Mouse (Mus musculus): ENCODE measurements around the gene Wapl. TPM values are rescaled to one million over a fixed set of nuclear protein-coding genes. Genes with fewer than 3 reads are reported as not detected.

Wapl gene
- polyA plus RNA-seq, 1 experiment: 231 TPM

DNA sequence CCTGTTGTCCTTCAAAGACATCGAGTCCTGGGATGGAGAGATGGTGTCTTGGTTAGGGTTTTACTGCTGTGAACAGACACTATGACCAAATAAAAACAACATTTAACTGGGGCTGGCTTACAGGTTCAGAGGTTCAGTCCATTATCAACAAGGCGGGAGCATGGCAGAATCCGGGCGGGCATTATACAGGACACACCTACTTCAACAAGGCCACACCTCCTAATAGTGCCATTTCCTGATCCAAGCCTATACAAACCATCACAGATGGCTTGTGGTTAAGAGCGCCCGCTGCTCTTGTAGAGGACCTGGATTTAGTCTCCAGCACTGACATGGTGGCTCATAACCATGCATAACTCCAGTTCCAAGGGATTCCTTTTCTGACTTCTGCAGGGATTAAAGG, 96.7 kb downstream of the Wapl start:
- no peaks in the 10 kb centered on the region for H3K27me3 ChIP-seq (ENCODE audit: control insufficient read depth, insufficient read depth, low read length, poor library complexity, severe bottlenecking)
- no peak overlapping the region for H3K4me3 ChIP-seq (ENCODE audit: low read depth, low read length)
- no peak for TF ChIP-seq EP300 (IDR thresholded peaks at IDR 0.05; ENCODE audit: insufficient read depth, low read depth, low read length)
- no peak for TF ChIP-seq POLR2A (IDR thresholded peaks at IDR 0.05; ENCODE audit: insufficient read depth, low read length)
- no peak for TF ChIP-seq CTCF (IDR thresholded peaks at IDR 0.05; ENCODE audit: low read depth, low read length)
- H3K36me3 ChIP-seq (ENCODE audit: control insufficient read depth, insufficient read depth, low read length, poor library complexity, severe bottlenecking): no peaks in the 10 kb centered on the region
- H3K9me3 ChIP-seq (replicated peaks; ENCODE audit: control insufficient read depth, insufficient read depth, low read length, poor library complexity, severe bottlenecking): 0 out of 2 replicates have a peak, but pooled peaks cover 2% of the 10 kb centered on the region
- H3K27ac ChIP-seq (ENCODE audit: insufficient read depth, low read length): no peak overlapping the region
- no peaks in the 10 kb centered on the region for H3K4me1 ChIP-seq (ENCODE audit: control insufficient read depth, insufficient read depth, low read length)
- no peak overlapping the region for H3K9ac ChIP-seq (ENCODE audit: low read depth, poor library complexity, severe bottlenecking)

DNA sequence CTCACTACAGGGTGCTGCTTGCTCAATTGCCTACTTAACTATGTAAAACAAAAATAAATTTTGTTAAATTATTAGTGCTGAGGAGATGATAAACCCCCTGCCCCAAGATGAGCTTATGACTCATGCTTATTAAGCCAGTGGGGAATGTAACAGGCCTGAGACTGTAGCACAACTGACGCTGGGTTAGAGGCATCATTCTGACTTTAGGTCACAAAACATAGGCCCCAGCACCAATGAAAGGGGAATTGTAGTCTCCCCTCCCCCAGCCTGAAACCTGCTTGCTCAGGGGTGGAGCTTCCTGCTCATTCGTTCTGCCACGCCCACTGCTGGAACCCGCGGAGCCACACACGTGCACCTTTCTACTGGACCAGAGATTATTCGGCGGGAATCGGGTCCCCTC, 97.9 kb downstream of the Wapl start:
- TF ChIP-seq CTCF (IDR thresholded peaks at IDR 0.05; ENCODE audit: low read depth, low read length) (no peak), POLR2A (IDR thresholded peaks at IDR 0.05; ENCODE audit: insufficient read depth, low read length) (no peak), EP300 (IDR thresholded peaks at IDR 0.05; ENCODE audit: insufficient read depth, low read depth, low read length) (no peak)
- H3K9ac ChIP-seq (ENCODE audit: low read depth, poor library complexity, severe bottlenecking): no peak overlapping the region
- no peaks in the 10 kb centered on the region for H3K27me3 ChIP-seq (ENCODE audit: control insufficient read depth, insufficient read depth, low read length, poor library complexity, severe bottlenecking)
- 0 out of 2 replicates have a peak, but pooled peaks cover 6% of the 10 kb centered on the region for H3K9me3 ChIP-seq (replicated peaks; ENCODE audit: control insufficient read depth, insufficient read depth, low read length, poor library complexity, severe bottlenecking)
- H3K4me3 ChIP-seq (ENCODE audit: low read depth, low read length): no peak overlapping the region
- no peaks in the 10 kb centered on the region for H3K4me1 ChIP-seq (ENCODE audit: control insufficient read depth, insufficient read depth, low read length)
- H3K36me3 ChIP-seq (ENCODE audit: control insufficient read depth, insufficient read depth, low read length, poor library complexity, severe bottlenecking): no peaks in the 10 kb centered on the region
- H3K27ac ChIP-seq (ENCODE audit: insufficient read depth, low read length): no peak overlapping the region

DNA sequence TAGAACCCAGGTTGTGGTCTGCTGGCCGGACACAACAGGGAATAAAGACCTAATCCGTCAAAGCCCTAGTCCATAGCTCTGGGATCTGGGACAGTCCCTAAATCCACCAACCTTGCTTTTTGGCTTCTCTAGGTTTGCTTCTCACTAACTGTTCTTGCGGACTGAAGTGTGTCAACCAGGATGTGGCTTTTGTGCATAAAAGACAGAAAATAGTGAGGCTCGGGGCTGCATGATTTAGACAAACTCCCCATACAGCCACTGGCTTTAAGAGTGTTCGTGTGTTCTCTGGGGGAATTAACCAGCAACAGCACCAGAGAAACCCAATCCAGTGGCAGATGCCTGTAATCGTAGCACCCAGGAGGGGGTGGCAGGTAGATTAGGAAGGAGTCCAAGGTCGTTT, 98.4 kb downstream of the Wapl start:
- H3K9ac ChIP-seq (ENCODE audit: low read depth, poor library complexity, severe bottlenecking): no peak overlapping the region
- no peak overlapping the region for H3K4me3 ChIP-seq (ENCODE audit: low read depth, low read length)
- H3K36me3 ChIP-seq (ENCODE audit: control insufficient read depth, insufficient read depth, low read length, poor library complexity, severe bottlenecking): no peaks in the 10 kb centered on the region
- TF ChIP-seq EP300 (IDR thresholded peaks at IDR 0.05; ENCODE audit: insufficient read depth, low read depth, low read length) (no peak), CTCF (IDR thresholded peaks at IDR 0.05; ENCODE audit: low read depth, low read length) (no peak), POLR2A (IDR thresholded peaks at IDR 0.05; ENCODE audit: insufficient read depth, low read length) (no peak)
- no peak overlapping the region for H3K27ac ChIP-seq (ENCODE audit: insufficient read depth, low read length)
- H3K4me1 ChIP-seq (ENCODE audit: control insufficient read depth, insufficient read depth, low read length): no peaks in the 10 kb centered on the region
- H3K9me3 ChIP-seq (replicated peaks; ENCODE audit: control insufficient read depth, insufficient read depth, low read length, poor library complexity, severe bottlenecking): 0 out of 2 replicates have a peak, but pooled peaks cover 6% of the 10 kb centered on the region
- no peaks in the 10 kb centered on the region for H3K27me3 ChIP-seq (ENCODE audit: control insufficient read depth, insufficient read depth, low read length, poor library complexity, severe bottlenecking)

DNA sequence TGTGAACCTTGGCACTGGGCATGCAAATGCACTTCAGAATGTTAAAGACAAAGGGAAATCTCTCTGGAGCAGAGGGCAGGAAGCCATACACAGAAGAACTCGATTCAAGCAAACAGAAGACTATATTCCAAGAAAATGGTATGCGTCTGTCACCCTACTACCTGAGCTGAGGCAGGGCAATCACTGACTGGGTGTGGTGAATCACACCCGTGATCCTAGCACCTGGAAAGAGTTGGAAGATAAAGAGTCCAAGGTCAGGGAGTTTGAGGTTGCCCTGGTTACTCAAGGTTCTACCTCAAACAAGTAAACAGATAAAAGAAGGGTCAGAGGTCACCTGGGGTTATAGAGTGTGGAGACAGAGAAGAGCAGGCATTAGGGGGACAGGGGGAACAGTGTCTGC, 100.0 kb downstream of the Wapl start:
- H3K4me3 ChIP-seq (ENCODE audit: low read depth, low read length): peak overlapping the region; percentile 19; the same call in 1 of the 2 replicates
- peak; percentile 73; the same call in 1 of the 2 replicates for TF ChIP-seq EP300 (IDR thresholded peaks at IDR 0.05; ENCODE audit: insufficient read depth, low read depth, low read length)
- TF ChIP-seq CTCF (IDR thresholded peaks at IDR 0.05; ENCODE audit: low read depth, low read length): no peak
- H3K9me3 ChIP-seq (replicated peaks; ENCODE audit: control insufficient read depth, insufficient read depth, low read length, poor library complexity, severe bottlenecking): 0 out of 2 replicates have a peak, but pooled peaks cover 6% of the 10 kb centered on the region
- H3K27ac ChIP-seq (ENCODE audit: insufficient read depth, low read length): no peak overlapping the region
- no peaks in the 10 kb centered on the region for H3K27me3 ChIP-seq (ENCODE audit: control insufficient read depth, insufficient read depth, low read length, poor library complexity, severe bottlenecking)
- no peak overlapping the region for H3K9ac ChIP-seq (ENCODE audit: low read depth, poor library complexity, severe bottlenecking)
- H3K36me3 ChIP-seq (ENCODE audit: control insufficient read depth, insufficient read depth, low read length, poor library complexity, severe bottlenecking): no peaks in the 10 kb centered on the region
- H3K4me1 ChIP-seq (ENCODE audit: control insufficient read depth, insufficient read depth, low read length): no peaks in the 10 kb centered on the region

DNA sequence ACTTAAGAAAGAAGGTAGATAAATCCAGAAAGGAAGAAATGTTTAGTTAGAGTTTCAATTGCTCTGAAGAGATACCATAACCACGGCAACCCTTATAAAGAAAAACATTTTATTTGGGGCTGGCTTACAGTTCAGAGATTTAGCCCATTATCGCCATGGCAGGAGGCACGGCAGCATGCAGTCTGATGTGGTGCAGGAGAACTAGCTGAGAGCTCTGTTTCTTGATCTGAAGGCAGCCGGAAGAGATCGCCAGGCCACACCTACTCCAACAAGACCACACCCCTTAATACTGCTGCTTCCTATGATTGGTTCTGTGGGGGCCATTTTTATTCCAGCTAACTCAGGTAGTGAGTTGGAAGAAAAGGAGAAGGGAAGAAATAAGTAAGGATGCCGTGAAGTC, 100.5 kb downstream of the Wapl start:
- no peak overlapping the region for H3K9ac ChIP-seq (ENCODE audit: low read depth, poor library complexity, severe bottlenecking)
- H3K36me3 ChIP-seq (ENCODE audit: control insufficient read depth, insufficient read depth, low read length, poor library complexity, severe bottlenecking): no peaks in the 10 kb centered on the region
- no peak for TF ChIP-seq CTCF (IDR thresholded peaks at IDR 0.05; ENCODE audit: low read depth, low read length)
- peak; percentile 81 for TF ChIP-seq POLR2A (IDR thresholded peaks at IDR 0.05; ENCODE audit: insufficient read depth, low read length)
- H3K9me3 ChIP-seq (replicated peaks; ENCODE audit: control insufficient read depth, insufficient read depth, low read length, poor library complexity, severe bottlenecking): 0 out of 2 replicates have a peak, but pooled peaks cover 6% of the 10 kb centered on the region
- H3K27ac ChIP-seq (ENCODE audit: insufficient read depth, low read length): no peak overlapping the region
- H3K4me1 ChIP-seq (ENCODE audit: control insufficient read depth, insufficient read depth, low read length): no peaks in the 10 kb centered on the region
- peak overlapping the region; percentile 54 for H3K4me3 ChIP-seq (ENCODE audit: low read depth, low read length)
- no peaks in the 10 kb centered on the region for H3K27me3 ChIP-seq (ENCODE audit: control insufficient read depth, insufficient read depth, low read length, poor library complexity, severe bottlenecking)

DNA sequence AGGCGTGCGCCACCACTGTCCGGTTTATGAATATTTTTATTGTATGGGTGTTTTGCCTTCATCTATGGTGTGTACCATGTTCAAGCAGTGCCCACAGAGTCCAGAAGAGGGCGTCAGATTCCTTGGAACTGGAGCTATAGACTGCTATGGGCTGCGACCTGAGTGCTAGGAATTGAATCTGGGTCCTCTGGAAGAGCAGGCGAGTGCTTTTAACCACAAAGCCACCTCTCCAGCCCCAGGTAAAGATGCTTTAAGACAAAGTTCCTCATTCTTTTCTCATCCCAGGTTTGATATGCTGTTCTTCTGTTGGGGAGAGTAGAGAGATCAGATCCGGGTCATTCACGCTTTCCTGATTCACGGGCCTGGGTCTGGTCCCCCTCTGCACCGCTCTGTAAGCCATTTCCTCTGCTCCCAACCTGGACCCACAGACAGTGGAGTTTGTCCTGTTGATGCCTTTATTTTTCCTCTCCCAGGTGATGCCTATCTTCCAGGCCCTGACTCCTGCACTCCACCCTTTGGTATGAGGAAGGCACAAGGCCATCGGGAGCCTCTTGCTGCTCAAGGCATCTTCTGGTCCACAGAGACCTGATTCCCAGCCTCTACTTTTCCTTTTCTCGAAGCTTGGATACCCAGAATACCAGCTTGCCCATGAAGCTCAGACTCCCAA, 103.1 kb downstream of the Wapl start:
- no peak overlapping the region for H3K27ac ChIP-seq (ENCODE audit: insufficient read depth, low read length)
- H3K4me3 ChIP-seq (ENCODE audit: low read depth, low read length): no peak overlapping the region
- 0 out of 2 replicates have a peak, but pooled peaks cover 6% of the 10 kb centered on the region for H3K9me3 ChIP-seq (replicated peaks; ENCODE audit: control insufficient read depth, insufficient read depth, low read length, poor library complexity, severe bottlenecking)
- H3K36me3 ChIP-seq (ENCODE audit: control insufficient read depth, insufficient read depth, low read length, poor library complexity, severe bottlenecking): no peaks in the 10 kb centered on the region
- no peak for TF ChIP-seq EP300 (IDR thresholded peaks at IDR 0.05; ENCODE audit: insufficient read depth, low read depth, low read length)
- no peak for TF ChIP-seq POLR2A (IDR thresholded peaks at IDR 0.05; ENCODE audit: insufficient read depth, low read length)
- no peak for TF ChIP-seq CTCF (IDR thresholded peaks at IDR 0.05; ENCODE audit: low read depth, low read length)
- H3K4me1 ChIP-seq (ENCODE audit: control insufficient read depth, insufficient read depth, low read length): no peaks in the 10 kb centered on the region
- H3K27me3 ChIP-seq (ENCODE audit: control insufficient read depth, insufficient read depth, low read length, poor library complexity, severe bottlenecking): no peaks in the 10 kb centered on the region
- H3K9ac ChIP-seq (ENCODE audit: low read depth, poor library complexity, severe bottlenecking): no peak overlapping the region
